Mouse (Mus musculus) cerebellum, adult 9-10 months (tissue): ENCODE measurements around the gene Defb26.

Source experiments
- DNase-seq: peaks from one replicate; pipeline ENCODE4 v3.0.0; 2022

Gene Defb26

GRCm38 (mm10) chr2:152511592-152511991 is at the start of gene Defb26:
Gene Defb26 (minus strand): TSS chr2:152511692.
- DNase-seq, result no peak

GRCm38 (mm10) chr2:152556655-152557054 is 45.2 kb upstream of the Defb26 start:
- DNase-seq, result no peak

- peak; percentile 25 for DNase-seq
Observed at GRCm38 (mm10) chr2:152553774-152554423, 42.4 kb upstream of the Defb26 start.

DNA sequence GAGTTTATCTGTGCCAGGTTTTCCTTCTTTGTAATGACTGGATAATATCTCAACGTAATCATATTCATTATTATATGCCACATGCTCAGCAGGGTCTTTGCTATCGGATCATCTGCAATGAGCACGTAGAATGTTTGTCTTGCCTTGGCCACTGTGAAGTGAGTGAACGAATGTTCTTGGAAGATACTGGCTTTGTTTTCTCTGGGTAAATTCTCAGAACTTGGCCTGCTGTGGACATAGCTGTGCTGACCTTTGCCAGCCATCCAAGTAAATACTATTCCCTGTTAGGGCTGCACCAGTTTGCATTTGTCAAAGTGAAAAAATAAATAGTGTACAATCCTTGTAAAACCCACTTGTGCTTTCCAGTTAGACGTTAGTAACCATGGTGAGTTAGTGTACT is 36.6 kb upstream of the Defb26 start:
- no peak for DNase-seq

DNA sequence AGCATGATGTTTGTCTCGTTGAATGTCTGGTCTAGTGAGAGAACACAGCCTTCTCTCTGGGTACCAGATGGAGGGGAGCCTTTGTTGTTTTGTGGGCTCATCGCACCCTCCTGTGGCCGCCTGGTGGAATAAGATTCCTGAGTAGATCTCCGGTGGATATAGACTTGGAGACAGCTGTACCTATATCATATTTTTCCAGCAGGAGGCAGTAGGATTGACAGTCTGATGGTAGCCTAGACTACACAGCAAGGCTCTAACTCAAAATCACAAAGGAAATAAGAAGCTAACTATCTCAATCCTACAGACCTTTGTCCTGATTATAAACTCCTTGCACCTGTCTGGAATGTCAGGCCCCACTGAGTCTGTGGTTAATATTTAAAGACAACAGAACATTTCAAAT is 33.2 kb upstream of the Defb26 start:
- peak; percentile 16 for DNase-seq

DNA sequence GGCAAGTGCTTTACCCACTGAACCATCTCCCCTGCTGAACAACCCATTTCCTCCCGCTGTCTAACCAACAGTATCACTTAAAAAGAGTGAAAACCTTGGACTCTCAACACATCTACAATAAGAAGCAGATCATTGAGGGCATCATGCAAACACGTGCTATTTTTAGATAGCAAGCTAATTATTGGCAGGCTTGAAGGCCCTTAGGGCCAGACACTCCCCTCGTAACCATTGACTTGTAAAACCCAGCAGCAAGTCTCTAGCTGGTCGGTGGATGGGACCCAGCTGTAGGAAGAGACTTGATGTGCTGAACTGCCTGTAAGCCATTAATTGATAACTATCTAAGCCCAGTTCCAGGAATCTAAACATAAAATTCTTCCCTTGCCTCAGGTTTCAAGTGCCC is 32.0 kb upstream of the Defb26 start:
- no peak for DNase-seq

DNA sequence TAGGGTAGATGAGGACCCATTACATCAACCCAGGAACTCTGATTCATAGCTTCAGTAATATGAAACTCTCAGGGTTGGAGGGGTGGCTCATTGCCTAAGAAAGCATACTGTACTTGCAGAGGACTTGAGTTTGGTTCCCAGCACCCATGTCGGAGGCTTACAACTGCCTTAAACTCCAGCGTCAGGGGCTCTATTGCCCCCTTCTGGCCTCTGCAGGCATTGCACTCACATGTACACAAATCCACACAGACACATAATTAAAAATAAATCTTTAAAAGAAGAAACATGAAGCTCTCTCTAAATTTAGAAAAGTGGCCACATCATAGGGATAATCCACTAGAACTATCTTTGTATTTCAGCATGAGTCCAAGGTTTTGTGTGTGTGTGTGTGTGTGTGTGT is 31.4 kb upstream of the Defb26 start:
- no peak for DNase-seq

- no peak for DNase-seq
Observed at GRCm38 (mm10) chr2:152541979-152542378, 30.5 kb upstream of the Defb26 start.

GRCm38 (mm10) chr2:152539944-152540710 is 28.6 kb upstream of the Defb26 start, which contains the start of gene Defb29:
Gene Defb29 (minus strand): TSS chr2:152540098.
- no peak for DNase-seq

- DNase-seq, result no peak
Observed at GRCm38 (mm10) chr2:152517981-152518380, 6.5 kb upstream of the Defb26 start, which contains the start of gene Defb28. Gene Defb28 (plus strand): TSS chr2:152518255.

DNA sequence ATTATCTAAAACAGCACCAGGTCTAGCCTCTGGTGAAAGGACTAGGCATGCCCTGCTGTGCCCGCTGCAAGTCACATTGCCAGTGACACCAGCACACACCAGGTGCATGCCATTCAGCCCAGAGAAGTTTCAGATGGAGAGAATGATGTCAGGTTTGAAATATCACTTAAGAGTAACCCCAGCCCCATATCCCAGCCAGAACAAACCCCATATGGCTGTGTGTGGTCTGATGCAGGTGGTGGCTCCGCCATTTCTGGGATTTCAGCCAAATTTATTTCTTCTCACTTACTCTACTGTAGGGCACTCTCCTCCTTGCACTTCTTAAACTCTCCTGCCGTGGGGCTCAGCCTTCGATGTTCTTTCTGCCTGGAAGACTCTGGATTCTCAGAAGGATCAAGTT is 4.6 kb upstream of the Defb26 start:
- no peak for DNase-seq

- DNase-seq, result no peak
Observed at GRCm38 (mm10) chr2:152503950-152504349, 7.5 kb downstream of the Defb26 start.

GRCm38 (mm10) chr2:152500863-152501229 is 10.6 kb downstream of the Defb26 start:
- no peak for DNase-seq

DNA sequence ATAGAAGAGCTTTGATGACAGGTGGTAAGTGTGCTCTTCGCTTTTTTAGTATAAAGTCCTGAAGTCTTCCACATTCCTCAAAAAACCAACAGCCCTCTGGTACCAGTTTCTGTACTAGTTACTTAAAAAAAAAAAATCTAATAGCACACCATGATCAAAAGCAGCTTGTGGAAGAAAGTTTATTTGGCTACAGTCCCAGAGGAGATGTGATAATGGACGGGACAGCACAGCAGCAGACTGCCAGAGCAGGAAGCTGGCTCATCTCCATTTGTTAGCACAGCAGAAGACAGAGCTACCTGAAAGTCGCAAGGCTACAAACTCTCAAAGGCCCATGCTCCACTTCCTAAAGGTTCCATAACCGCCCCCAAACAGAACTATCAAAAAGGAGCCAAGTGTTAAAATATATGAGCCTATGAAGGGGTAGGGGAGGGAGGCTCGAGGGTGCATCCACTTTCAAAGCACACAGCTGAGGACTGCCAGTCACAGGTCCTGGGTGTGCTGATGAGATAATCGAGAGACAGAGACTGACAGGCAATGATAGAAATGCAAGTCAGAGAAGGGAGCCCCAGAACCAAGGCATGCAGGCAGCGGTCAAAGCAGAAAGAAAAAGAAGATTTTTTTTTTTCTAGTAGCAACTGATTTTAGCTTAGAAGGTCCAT is 11.2 kb downstream of the Defb26 start:
- no peak for DNase-seq

- no peak for DNase-seq
Observed at GRCm38 (mm10) chr2:152498020-152498419, 13.5 kb downstream of the Defb26 start.

DNA sequence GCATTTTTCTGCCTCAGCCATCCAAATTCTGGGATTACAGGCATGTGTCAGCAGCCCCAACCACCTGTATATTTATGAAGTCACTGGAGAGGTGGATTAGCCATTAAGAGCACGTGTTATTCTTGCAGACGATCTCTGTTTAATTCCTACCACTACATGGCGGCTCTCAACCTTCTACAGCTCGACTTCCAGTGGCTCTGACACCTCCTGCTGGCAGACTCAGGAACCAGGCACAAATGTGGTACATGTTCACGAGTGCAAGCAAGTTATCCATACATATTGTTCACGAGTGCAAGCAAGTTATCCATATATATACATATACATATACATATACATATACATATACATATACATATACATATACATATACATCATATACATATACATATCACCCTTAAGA is 18.3 kb downstream of the Defb26 start:
- no peak for DNase-seq

DNA sequence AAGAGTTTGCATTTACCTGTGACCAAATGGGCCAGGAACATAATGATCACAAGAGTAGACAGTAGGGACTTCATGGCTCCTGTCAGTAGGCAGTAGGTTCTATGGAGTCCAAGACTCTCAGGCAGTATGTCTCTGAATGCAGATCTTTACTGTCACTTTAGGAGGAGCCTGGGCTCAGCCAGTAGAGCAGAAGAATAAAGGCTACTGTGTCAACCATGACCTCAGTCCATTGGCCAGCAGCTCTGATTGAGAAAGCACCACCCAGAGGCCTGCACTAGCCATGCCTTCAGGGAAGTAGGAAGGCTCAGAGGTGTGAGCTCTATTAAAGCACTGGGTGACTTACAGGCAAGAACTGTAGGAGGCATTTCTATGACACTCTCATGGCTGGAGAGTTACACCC is 21.5 kb downstream of the Defb26 start, which contains the start of gene Defb22:
Gene Defb22, minus strand, starts transcription at position 101 of the 400 bp plus-strand sequence.
- DNase-seq, result no peak

DNA sequence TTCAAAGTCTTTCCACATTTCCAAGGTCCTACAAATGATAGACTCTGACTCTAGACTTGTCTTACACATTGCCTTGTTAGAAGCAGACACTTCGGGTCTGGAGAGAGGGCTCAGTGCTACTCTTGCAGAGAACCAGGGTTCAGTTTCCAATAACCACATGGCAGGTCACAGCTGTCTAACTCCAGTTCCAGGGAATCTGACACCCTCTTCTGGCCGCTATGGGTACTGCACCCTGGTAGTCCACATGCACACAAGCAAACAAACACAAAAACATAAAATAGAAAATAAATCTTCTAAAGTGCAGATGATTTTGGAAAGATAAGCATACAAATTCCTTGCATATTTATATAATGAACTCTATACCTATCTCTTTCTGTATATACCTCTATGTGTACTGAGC is 24.5 kb downstream of the Defb26 start:
- no peak for DNase-seq

GRCm38 (mm10) chr2:152481726-152482125 is 29.8 kb downstream of the Defb26 start:
- no peak for DNase-seq

GRCm38 (mm10) chr2:152480881-152481280 is 30.6 kb downstream of the Defb26 start:
- DNase-seq, result no peak

GRCm38 (mm10) chr2:152476763-152477162 is 34.7 kb downstream of the Defb26 start, which contains the start of gene Defb20:
Gene Defb20 (plus strand): TSS chr2:152477063.
- no peak for DNase-seq

- DNase-seq, result no peak
Observed at GRCm38 (mm10) chr2:152472434-152472833, 39.1 kb downstream of the Defb26 start.

GRCm38 (mm10) chr2:152470973-152471372 is 40.5 kb downstream of the Defb26 start:
- DNase-seq, result peak; percentile 33
